Mouse (Mus musculus) layer of hippocampus, postnatal 36 days (tissue): ENCODE results near the gene Psen2. TPM values are rescaled to one million over a fixed set of nuclear protein-coding genes. Genes with fewer than 3 reads are reported as not detected.

Experiments
- total RNA-seq, 2 experiments: library from RNA; stranded (reverse); gene quantifications; 2 replicates each; pipeline ENCODE4 v1.2.3; 2021

Psen2 gene
- total RNA-seq, 2 experiments from 2014 or later, result 18.8 to 21.0 TPM

Other genes with a start within 250 kb of the Psen2 start
- 10 to 100 TPM; 55.0 to 68.3 TPM for gene Coq8a, start 63.8 kb downstream of the Psen2 start, total RNA-seq
- 10 to 100 TPM; 24.2 to 25.2 TPM for gene Itpkb, start 67.0 kb upstream of the Psen2 start, total RNA-seq
- 100 to 1,000 TPM; 294 to 316 TPM for gene Stum, start 220.1 kb upstream of the Psen2 start, total RNA-seq